Mouse (Mus musculus): ENCODE measurements around the gene Cntnap5c.
"Not testable (repeated sequence)": the region's sequence is repeated elsewhere in the genome, so short reads cannot be mapped to it uniquely, and the experiment has no call there.

DNA sequence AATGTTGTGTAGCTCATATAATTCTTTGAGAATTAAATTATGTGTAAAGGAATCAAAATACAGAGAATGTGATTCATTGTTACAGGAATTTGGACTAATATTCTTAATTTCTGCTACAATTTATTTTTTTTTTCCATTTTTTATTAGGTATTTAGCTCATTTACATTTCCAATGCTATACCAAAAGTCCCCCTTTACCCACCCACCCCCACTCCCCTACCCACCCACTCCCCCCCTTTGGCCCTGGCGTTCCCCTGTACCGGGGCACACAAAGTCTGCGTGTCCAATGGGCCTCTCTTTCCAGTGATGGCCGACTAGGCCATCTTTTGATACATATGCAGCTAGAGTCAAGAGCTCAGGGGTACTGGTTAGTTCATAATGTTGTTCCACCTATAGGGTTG lies 86.4 kb downstream of the Cntnap5c start:
- TF ChIP-seq TAL1, GATA1 (IDR thresholded peaks at IDR 0.05; ENCODE audit: low read length): not testable (repeated sequence)

All from erythroblast, embryonic 14.5 days (primary cell).